Mouse (Mus musculus) olfactory bulb, adult 2 months (tissue): ENCODE results near the gene Itga3.

Source experiments
- CTCF ChIP-seq: fragments of 200-500 bp; IDR thresholded peaks from 2 replicates; pipeline ENCODE4 v1.5.1; 2012; ENCODE audit warnings: low read depth, mild to moderate bottlenecking, low read length, moderate library complexity; ENCODE audit not compliant: insufficient read depth
- POLR2A ChIP-seq: fragments of 200-500 bp; IDR thresholded peaks from 2 replicates; pipeline ENCODE4 v1.6.1; 2012; ENCODE audit warnings: mild to moderate bottlenecking, low read depth, low read length, moderate library complexity; ENCODE audit not compliant: insufficient read depth

DNA sequence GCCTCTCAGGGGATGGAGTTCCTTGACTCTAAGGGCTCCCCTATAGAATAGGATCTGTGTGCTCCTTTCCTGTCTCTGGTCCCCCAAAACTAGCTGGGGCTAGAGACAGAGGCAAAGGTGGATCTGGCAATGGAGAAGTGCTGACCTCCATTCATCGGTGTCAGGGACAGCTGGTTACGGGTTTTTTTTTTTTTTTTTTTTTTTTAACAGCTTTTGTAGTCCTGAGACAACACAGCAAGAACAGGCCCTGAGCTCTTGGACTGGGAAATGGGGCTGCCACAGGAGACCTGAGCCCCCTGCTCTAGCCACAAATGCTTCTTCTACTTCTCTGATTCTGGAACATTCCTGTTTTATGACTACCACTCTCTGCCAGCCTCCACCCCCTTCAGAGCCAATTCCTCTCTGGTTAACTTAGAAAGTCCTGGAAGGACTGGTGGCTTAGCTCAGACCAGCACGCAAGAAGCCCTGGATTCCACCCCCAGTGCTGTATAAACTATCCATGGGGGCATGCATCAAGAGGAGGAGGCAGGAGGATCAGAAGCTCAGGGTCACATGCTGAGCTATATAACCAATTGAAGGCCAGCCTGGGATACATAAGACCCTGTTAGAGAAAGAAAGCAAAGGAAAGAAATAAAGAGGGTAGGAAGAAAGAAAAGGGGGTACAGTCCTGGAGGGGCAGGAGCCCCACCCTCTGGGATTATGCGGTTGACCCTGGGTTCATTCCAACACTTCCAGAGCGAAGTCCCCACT is 21.9 kb upstream of the Itga3 start:
- no peak for TF ChIP-seq CTCF
- TF ChIP-seq POLR2A: no peak
